Mouse (Mus musculus) kidney, embryonic 15.5 days (tissue): Measurements from ENCODE around the gene Elmo3. TPM values are rescaled to one million over a fixed set of nuclear protein-coding genes. Genes with fewer than 3 reads are reported as not detected.

ENCODE experiments used
- ATAC-seq: fragments of 200-750 bp; cut with Nextera tagmentation; replicated peaks from 2 replicates; pipeline ENCODE4 v1.8.0; 2017; ENCODE audit warnings: moderate TSS enrichment; ENCODE audit not compliant: low FRiP score
- H3K27ac ChIP-seq: fragments of 300-500 bp; sonication (generic); 2 replicates; pipeline ENCODE4 v1.5.1; 2015; ENCODE audit warnings: mild to moderate bottlenecking, inconsistent platforms
- H3K27me3 ChIP-seq: fragments of 300-500 bp; sonication (generic); 2 replicates; pipeline ENCODE4 v1.6.1; 2015; ENCODE audit warnings: inconsistent platforms
- H3K36me3 ChIP-seq: fragments of 300-500 bp; sonication (generic); 2 replicates; pipeline ENCODE4 v1.6.1; 2015; ENCODE audit warnings: inconsistent platforms
- H3K4me1 ChIP-seq: fragments of 300-500 bp; sonication (generic); 2 replicates; pipeline ENCODE4 v1.6.1; 2015; ENCODE audit warnings: inconsistent platforms
- H3K4me2 ChIP-seq: fragments of 300-500 bp; sonication (generic); 2 replicates; pipeline ENCODE4 v1.6.1; 2015; ENCODE audit warnings: moderate library complexity, mild to moderate bottlenecking, inconsistent platforms
- H3K4me3 ChIP-seq: fragments of 300-500 bp; sonication (generic); replicated peaks from 2 replicates; pipeline ENCODE4 v1.5.1; 2015; ENCODE audit warnings: mild to moderate bottlenecking, inconsistent platforms
- H3K9ac ChIP-seq: fragments of 300-500 bp; sonication (generic); 2 replicates; pipeline ENCODE4 v1.6.1; 2015; ENCODE audit warnings: mild to moderate bottlenecking, inconsistent platforms
- H3K9me3 ChIP-seq: fragments of 300-500 bp; sonication (generic); replicated peaks from 2 replicates; pipeline ENCODE4 v1.6.1; 2016; ENCODE audit warnings: inconsistent platforms
- WGBS: fragments of 180-500 bp; shearing (Covaris S2); methylation state at CpG from one replicate; pipeline ENCODE4 v1.1.7; 2015; ENCODE audit warnings: mixed read lengths; 5-methylcytosine and 5-hydroxymethylcytosine counted together
- polyA plus RNA-seq: library from polyadenylated mRNA; unstranded; fragments of >200 nt; fragmentation: Nextera tagmentation; extraction: Ambion mirVana; gene quantifications from 2 replicates; pipeline ENCODE4 v1.2.1, GENCODE M21; 2015

Gene Elmo3
- polyA plus RNA-seq, 1 experiment from 2014 or later, result 11.5 TPM

DNA sequence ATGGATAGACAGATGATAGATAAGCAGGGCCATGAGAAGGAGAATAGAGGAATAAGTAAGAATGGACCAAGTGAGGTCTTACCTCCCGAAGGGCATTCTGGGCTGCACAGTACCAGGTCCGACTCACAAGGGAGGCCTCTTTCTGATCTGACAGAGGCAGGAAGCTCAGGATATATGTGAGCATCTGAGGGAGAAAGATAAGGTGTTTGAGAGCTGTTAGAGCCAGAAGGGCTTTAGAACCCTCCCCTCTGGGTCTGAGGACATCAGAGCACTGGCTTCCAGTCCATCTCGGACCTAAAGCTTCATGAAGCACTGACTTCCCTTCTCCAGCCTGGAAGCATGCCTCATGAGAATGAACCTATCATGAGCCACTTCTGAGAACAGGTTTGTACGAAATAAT is 17.8 kb downstream of the Elmo3 start:
- 85% methylated on average over 4 of the region's 4 CpGs for WGBS
- no peak overlapping the region for H3K27ac ChIP-seq
- no peak overlapping the region for H3K4me2 ChIP-seq
- ATAC-seq, result no peak
- H3K9ac ChIP-seq, result no peak overlapping the region
- peaks cover 26% of the 10 kb centered on the region for H3K4me1 ChIP-seq
- no peaks in the 10 kb centered on the region for H3K27me3 ChIP-seq
- H3K9me3 ChIP-seq, result no peaks in the 10 kb centered on the region
- peaks cover 35% of the 10 kb centered on the region for H3K36me3 ChIP-seq
- no peak overlapping the region for H3K4me3 ChIP-seq

- peak; percentile 34; the same call in 1 of the 2 replicates for ATAC-seq
These were observed 20.3 kb downstream of the Elmo3 start for GRCm38 (mm10) chr8:105325641-105326093.

DNA sequence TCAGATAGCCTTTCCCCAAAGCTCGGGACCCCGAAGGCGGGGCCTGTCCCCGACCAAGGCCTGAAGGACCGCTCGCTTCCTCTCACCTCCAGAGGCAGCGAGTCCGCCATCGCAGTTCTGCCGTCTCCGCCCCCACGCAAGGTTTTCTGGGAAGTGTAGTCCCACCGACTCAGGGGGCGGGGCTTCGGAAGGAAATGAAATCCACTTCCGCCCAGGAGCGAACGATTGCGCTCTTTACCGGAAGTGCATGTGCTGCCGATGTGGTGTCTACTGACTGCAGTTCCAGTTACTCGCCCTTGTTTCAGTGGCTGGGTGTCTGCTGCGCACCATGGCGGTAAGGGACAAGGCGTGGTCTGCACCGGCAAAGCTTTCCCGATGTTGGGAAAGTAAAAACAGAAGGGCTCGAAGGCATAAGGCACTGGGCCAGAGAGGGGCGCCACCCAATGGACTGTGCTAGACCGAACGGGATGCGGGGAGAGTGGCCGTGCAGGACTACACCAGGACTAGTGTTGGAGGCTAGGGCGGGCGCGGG is 20.8 kb downstream of the Elmo3 start, which contains the start of the genes Lrrc29 and Tmem208:
Lrrc29 (minus strand) TSS at position 138 of the 532 bp plus-strand sequence.
Tmem208 (plus strand) TSS at position 214 of the 532 bp plus-strand sequence.
- Histone ChIP-seq H3K4me3 (peak within 1 kb of the TSS; percentile 87), H3K9me3 (no peaks in the 10 kb centered on the region), H3K36me3 (peaks cover 45% of the 10 kb centered on the region), H3K4me1 (peaks cover 27% of the 10 kb centered on the region), H3K27me3 (no peaks in the 10 kb centered on the region), H3K4me2 (peak within 1 kb of the TSS; percentile 85), H3K9ac (peak within 1 kb of the TSS; percentile 76), H3K27ac (peak within 1 kb of the TSS; percentile 94)
- WGBS, result under 1% methylated on average over 36 of the region's 36 CpGs
- ATAC-seq, result peak; percentile 91

More at GRCm38 (mm10) chr8:105325641-105326093, 20.3 kb downstream of the Elmo3 start:
- peak overlapping the region; percentile 76 for H3K9ac ChIP-seq
- peak overlapping the region; percentile 85 for H3K4me2 ChIP-seq
- H3K4me3 ChIP-seq, result peak overlapping the region; percentile 87
- H3K27ac ChIP-seq, result peak overlapping the region; percentile 74
- H3K36me3 ChIP-seq, result peaks cover 39% of the 10 kb centered on the region
- H3K4me1 ChIP-seq, result peaks cover 27% of the 10 kb centered on the region
- H3K9me3 ChIP-seq, result no peaks in the 10 kb centered on the region
- under 1% methylated on average over 12 of the region's 12 CpGs for WGBS
- no peaks in the 10 kb centered on the region for H3K27me3 ChIP-seq

GRCm38 (mm10) chr8:105326968-105327367 is 21.6 kb downstream of the Elmo3 start:
- WGBS, result 43% methylated on average over 6 of the region's 6 CpGs
- H3K27me3 ChIP-seq, result no peaks in the 10 kb centered on the region
- peak overlapping the region; percentile 94; the same call in 1 of the 2 replicates for H3K27ac ChIP-seq
- peak overlapping the region; percentile 87 for H3K4me3 ChIP-seq
- no peak for ATAC-seq
- no peaks in the 10 kb centered on the region for H3K9me3 ChIP-seq
- peaks cover 27% of the 10 kb centered on the region for H3K4me1 ChIP-seq
- peaks cover 52% of the 10 kb centered on the region for H3K36me3 ChIP-seq
- H3K4me2 ChIP-seq, result peak overlapping the region; percentile 85
- peak overlapping the region; percentile 76 for H3K9ac ChIP-seq

- Histone ChIP-seq H3K4me1 (peaks cover 18% of the 10 kb centered on the region), H3K4me3 (no peak overlapping the region), H3K9ac (no peak overlapping the region), H3K27ac (no peak overlapping the region), H3K36me3 (peaks cover 76% of the 10 kb centered on the region), H3K27me3 (no peaks in the 10 kb centered on the region), H3K9me3 (no peaks in the 10 kb centered on the region), H3K4me2 (no peak overlapping the region)
- 94% methylated on average over 12 of the region's 12 CpGs for WGBS
- no peak for ATAC-seq
These were observed 24.9 kb downstream of the Elmo3 start for GRCm38 (mm10) chr8:105330325-105330724.

DNA sequence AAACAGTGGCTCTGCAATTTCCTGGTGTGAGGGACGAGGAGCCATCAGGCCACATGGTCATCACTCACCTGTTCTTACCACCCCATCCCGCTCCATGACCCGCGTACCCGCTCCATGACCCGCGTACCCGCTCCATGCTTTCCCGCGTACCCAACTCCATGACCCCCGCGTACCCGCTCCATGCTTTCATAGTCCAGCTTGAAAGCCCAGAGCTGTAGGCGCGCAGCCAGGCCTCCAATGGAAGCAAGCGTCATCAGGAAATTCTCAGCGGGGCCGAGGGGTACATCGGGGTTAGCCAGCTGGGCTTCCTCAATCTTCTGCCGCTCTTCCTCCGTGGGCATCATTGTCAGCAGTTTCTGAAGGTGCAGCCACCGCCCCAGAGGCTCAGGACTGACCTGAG is 26.1 kb downstream of the Elmo3 start:
- WGBS, result 95% methylated on average over 22 of the region's 22 CpGs

GRCm38 (mm10) chr8:105331931-105332330 is 26.5 kb downstream of the Elmo3 start:
- Histone ChIP-seq H3K36me3 (peaks cover 92% of the 10 kb centered on the region), H3K4me2 (no peak overlapping the region), H3K9ac (no peak overlapping the region), H3K4me1 (peaks cover 13% of the 10 kb centered on the region), H3K4me3 (no peak overlapping the region), H3K27me3 (no peaks in the 10 kb centered on the region), H3K9me3 (no peaks in the 10 kb centered on the region), H3K27ac (no peak overlapping the region)
- 92% methylated on average over 9 of the region's 9 CpGs for WGBS
- no peak for ATAC-seq

More for the DNA sequence above, 26.1 kb downstream of the Elmo3 start:
- no peak for ATAC-seq
- H3K4me3 ChIP-seq, result no peak overlapping the region
- H3K9ac ChIP-seq, result no peak overlapping the region
- H3K27me3 ChIP-seq, result no peaks in the 10 kb centered on the region
- H3K9me3 ChIP-seq, result no peaks in the 10 kb centered on the region
- no peak overlapping the region for H3K4me2 ChIP-seq
- peaks cover 87% of the 10 kb centered on the region for H3K36me3 ChIP-seq
- H3K27ac ChIP-seq, result no peak overlapping the region
- H3K4me1 ChIP-seq, result peaks cover 15% of the 10 kb centered on the region

DNA sequence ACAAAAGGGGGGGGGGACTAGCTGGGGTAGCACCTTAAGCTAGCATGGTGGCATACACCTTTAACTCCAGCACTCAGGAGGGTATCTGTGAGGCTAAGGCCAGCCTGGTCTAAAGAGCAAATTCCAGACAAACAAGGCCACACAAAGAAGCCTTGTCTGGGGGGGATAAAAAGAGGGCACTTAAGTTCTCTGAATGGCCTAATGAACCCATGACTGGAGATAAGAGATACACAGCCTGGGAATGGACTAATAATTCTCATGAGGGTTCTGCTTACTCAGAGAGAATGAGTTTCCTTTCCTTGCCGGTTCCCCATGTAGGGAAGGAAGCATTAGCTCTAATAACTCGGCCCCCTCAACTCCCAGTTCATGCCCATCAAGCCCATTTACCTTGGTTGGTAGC is 27.1 kb downstream of the Elmo3 start:
- Histone ChIP-seq H3K4me3 (no peak overlapping the region), H3K9ac (no peak overlapping the region), H3K4me1 (peaks cover 7% of the 10 kb centered on the region), H3K4me2 (no peak overlapping the region), H3K27me3 (no peaks in the 10 kb centered on the region), H3K9me3 (no peaks in the 10 kb centered on the region), H3K27ac (no peak overlapping the region), H3K36me3 (peaks cover 98% of the 10 kb centered on the region)
- ATAC-seq, result no peak
- 73% methylated on average over 2 of the region's 2 CpGs for WGBS

- no peak overlapping the region for H3K4me3 ChIP-seq
- H3K9ac ChIP-seq, result no peak overlapping the region
- no peak overlapping the region for H3K27ac ChIP-seq
- no peaks in the 10 kb centered on the region for H3K9me3 ChIP-seq
- no peak; the same call in 1 of the 2 replicates for ATAC-seq
- no peak overlapping the region for H3K4me2 ChIP-seq
- peaks cover 68% of the 10 kb centered on the region for H3K36me3 ChIP-seq
- WGBS, result 61% methylated on average over 32 of the region's 32 CpGs
- H3K27me3 ChIP-seq, result no peaks in the 10 kb centered on the region
- peaks cover 23% of the 10 kb centered on the region for H3K4me1 ChIP-seq
These were observed 31.2 kb downstream of the Elmo3 start for GRCm38 (mm10) chr8:105336373-105337130.

DNA sequence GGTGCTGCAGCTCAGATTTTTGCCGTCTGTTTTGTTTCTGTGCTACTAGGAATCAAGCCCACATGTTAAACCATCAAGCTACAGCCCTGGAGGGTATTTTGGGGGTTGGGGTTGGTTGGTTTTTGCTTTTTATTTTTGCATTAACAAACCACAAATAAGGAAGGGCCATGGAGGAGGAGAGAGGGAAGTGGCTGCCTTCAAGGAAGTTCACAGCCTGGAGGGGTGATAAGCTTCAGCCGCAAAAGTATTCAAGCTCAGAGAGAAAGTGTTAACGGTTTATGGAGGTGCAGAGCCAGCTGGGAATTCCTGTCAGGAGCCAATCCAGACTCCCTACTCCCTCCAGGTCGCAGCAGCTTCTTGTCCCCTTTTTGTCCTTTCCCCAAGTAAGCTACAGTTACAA is 33.6 kb downstream of the Elmo3 start:
- no peak overlapping the region for H3K4me3 ChIP-seq
- peaks cover 44% of the 10 kb centered on the region for H3K36me3 ChIP-seq
- WGBS, result 34% methylated on average over 4 of the region's 4 CpGs
- H3K27me3 ChIP-seq, result no peaks in the 10 kb centered on the region
- H3K9me3 ChIP-seq, result no peaks in the 10 kb centered on the region
- H3K27ac ChIP-seq, result no peak overlapping the region
- peaks cover 36% of the 10 kb centered on the region for H3K4me1 ChIP-seq
- H3K9ac ChIP-seq, result no peak overlapping the region
- no peak for ATAC-seq
- H3K4me2 ChIP-seq, result no peak overlapping the region

- no peak for ATAC-seq
- no peak overlapping the region for H3K9ac ChIP-seq
- no peak overlapping the region for H3K4me3 ChIP-seq
These were observed 34.7 kb downstream of the Elmo3 start for GRCm38 (mm10) chr8:105339886-105340635.

DNA sequence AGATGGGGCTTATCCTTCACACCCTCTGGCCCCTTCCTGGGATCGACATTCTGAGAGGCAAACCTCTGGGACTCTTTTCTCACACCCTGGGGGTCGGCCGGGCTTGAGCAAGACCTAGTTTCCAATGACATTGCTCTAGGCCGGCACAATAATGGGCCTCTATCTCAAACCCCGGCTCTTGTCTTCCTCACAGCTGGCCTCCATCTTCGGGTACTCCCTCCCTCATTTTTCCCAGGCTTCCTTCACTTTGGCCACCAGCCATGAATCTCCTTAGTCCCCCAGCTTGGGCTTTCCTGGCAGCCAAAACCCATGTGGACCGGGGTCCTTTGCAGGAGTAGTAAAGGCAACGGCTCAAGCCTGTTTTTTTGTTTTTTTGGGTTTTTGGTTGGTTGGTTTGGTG is 36.0 kb downstream of the Elmo3 start:
- Histone ChIP-seq H3K4me1 (peaks cover 60% of the 10 kb centered on the region), H3K36me3 (peaks cover 20% of the 10 kb centered on the region), H3K27ac (peak overlapping the region; percentile 65), H3K27me3 (no peaks in the 10 kb centered on the region), H3K9me3 (no peaks in the 10 kb centered on the region), H3K4me2 (0 out of 2 replicates have a peak overlapping the region, but pooled peaks have one; percentile 5), H3K9ac (no peak overlapping the region), H3K4me3 (no peak overlapping the region)
- ATAC-seq, result no peak
- 39% methylated on average over 8 of the region's 8 CpGs for WGBS

More at GRCm38 (mm10) chr8:105339886-105340635, 34.7 kb downstream of the Elmo3 start:
- Histone ChIP-seq H3K36me3 (peaks cover 33% of the 10 kb centered on the region), H3K27me3 (no peaks in the 10 kb centered on the region), H3K27ac (no peak overlapping the region), H3K4me1 (peaks cover 47% of the 10 kb centered on the region), H3K4me2 (no peak overlapping the region), H3K9me3 (no peaks in the 10 kb centered on the region)
- WGBS, result 69% methylated on average over 6 of the region's 6 CpGs
